Mouse (Mus musculus) thymus, adult 2 months (tissue): ENCODE data around the gene Mapkapk2. TPM values are rescaled to one million over a fixed set of nuclear protein-coding genes. Genes with fewer than 3 reads are reported as not detected.

Source experiments
- DNase-seq: peaks from one replicate; pipeline ENCODE4 v3.0.0; 2021
- H3K27ac ChIP-seq: fragments of 200-500 bp; 2 replicates; pipeline ENCODE4 v1.5.1; 2012; ENCODE audit warnings: low read length, control low read depth; ENCODE audit not compliant: control insufficient read depth, insufficient read depth
- H3K27me3 ChIP-seq: fragments of 200-500 bp; 2 replicates; pipeline ENCODE4 v1.6.1; 2012; ENCODE audit warnings: mild to moderate bottlenecking, low read length, moderate library complexity, mixed read lengths; ENCODE audit not compliant: control insufficient read depth, insufficient read depth
- H3K36me3 ChIP-seq: fragments of 200-500 bp; 2 replicates; pipeline ENCODE4 v1.6.1; 2012; ENCODE audit warnings: mild to moderate bottlenecking, low read length, moderate library complexity; ENCODE audit not compliant: control insufficient read depth, insufficient read depth
- H3K4me1 ChIP-seq: fragments of 200-500 bp; replicated peaks from 2 replicates; pipeline ENCODE4 v1.6.1; 2012; ENCODE audit warnings: low read length; ENCODE audit not compliant: control insufficient read depth, insufficient read depth
- H3K4me3 ChIP-seq: fragments of 200-500 bp; 2 replicates; pipeline ENCODE4 v1.5.1; 2012; ENCODE audit warnings: mild to moderate bottlenecking, low read length, control low read depth, moderate library complexity; ENCODE audit not compliant: control insufficient read depth, insufficient read depth
- CTCF ChIP-seq: fragments of 200-500 bp; IDR thresholded peaks from 2 replicates; pipeline ENCODE4 v1.5.1; 2012; ENCODE audit warnings: mild to moderate bottlenecking, control low read depth, low read length, moderate library complexity, borderline replicate concordance; ENCODE audit not compliant: control insufficient read depth, poor library complexity, insufficient read depth; ENCODE audit errors: extremely low read depth
- POLR2A ChIP-seq: fragments of 200-500 bp; IDR thresholded peaks from 2 replicates; pipeline ENCODE4 v1.6.1; 2012; ENCODE audit warnings: mild to moderate bottlenecking, low read length, control low read depth, moderate library complexity; ENCODE audit not compliant: control insufficient read depth, poor library complexity, insufficient read depth; ENCODE audit errors: extremely low read depth
- WGBS: fragments of 180-500 bp; shearing (Covaris S2); methylation state at CpG from one replicate; pipeline ENCODE4 v1.1.7; 2018; 5-methylcytosine and 5-hydroxymethylcytosine counted together
- polyA plus RNA-seq: library from polyadenylated mRNA; depleted of rRNA; stranded (reverse); fragments of >200 nt; gene quantifications from 2 replicates; pipeline ENCODE4 v1.2.3, GENCODE M21; 2012

Gene Mapkapk2
- polyA plus RNA-seq, 1 experiment, result 69.6 TPM

DNA sequence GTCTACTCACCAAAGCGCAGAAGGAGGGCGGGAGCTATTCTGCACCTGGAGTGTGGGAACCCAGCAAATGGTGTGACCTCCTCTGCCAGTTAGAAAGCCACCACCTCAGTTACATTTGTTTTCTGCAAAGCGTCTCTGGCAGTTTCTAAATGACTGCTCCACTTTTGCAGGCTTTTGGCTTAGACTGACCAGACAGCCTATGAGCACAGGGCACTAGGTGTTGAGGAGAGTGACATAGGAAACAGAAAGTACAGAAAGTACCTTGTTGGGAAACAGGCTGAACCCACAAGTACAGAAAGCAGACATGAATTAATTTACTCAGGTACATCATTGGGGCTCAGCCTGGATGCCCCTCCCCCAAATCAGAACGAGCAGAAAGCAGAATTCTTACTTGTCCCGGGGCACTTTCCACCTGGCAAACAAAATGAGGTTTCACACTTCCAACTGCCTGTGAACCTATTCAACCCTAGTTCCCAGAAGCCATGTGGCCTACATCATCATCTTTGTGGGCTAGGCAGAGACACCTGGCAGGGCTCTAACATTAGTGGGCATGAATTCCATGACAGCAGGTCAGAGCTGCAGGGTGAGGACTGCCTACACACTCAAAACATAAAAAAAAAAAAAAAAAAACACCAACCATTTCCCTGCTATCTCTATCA, 74.9 kb downstream of the Mapkapk2 start:
- Histone ChIP-seq H3K36me3 (no peaks in the 10 kb centered on the region), H3K4me1 (peaks cover 9% of the 10 kb centered on the region), H3K27me3 (no peaks in the 10 kb centered on the region; the same call in 1 of the 2 replicates), H3K4me3 (no peak overlapping the region), H3K27ac (no peak overlapping the region)
- TF ChIP-seq POLR2A (no peak), CTCF (no peak)
- peak; percentile 18 for DNase-seq
- WGBS, result 12% methylated on average over 5 of the region's 5 CpGs

GRCm38 (mm10) chr1:131021900-131022590, 75.6 kb downstream of the Mapkapk2 start:
- H3K4me1 ChIP-seq, result peaks cover 9% of the 10 kb centered on the region
- H3K36me3 ChIP-seq, result no peaks in the 10 kb centered on the region
- 68% methylated on average over 11 of the region's 11 CpGs for WGBS
- no peak overlapping the region for H3K27ac ChIP-seq
- H3K4me3 ChIP-seq, result no peak overlapping the region
- DNase-seq, result no peak
- H3K27me3 ChIP-seq, result no peaks in the 10 kb centered on the region; the same call in 1 of the 2 replicates
- TF ChIP-seq POLR2A (no peak), CTCF (no peak)

DNA sequence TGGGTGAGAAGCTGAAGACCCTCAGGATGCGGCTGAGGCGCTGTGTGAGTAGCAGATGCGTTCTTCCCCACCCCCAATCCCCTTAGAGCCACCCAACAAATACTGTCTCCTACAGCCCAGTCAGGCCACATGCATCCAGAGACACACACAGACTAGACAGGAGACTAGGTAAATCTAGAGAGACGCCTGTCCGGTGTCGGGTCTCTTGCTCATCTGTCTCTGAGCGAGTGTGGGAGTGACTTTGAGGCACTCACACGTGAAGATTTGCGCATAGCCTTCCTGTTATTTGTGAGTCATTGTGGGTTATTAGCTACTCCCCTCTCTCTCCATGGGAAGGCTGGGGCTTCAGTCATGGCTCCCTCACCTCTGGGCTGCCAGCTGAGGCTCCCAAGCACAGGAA, 76.2 kb downstream of the Mapkapk2 start:
- Histone ChIP-seq H3K4me3 (no peak overlapping the region), H3K27me3 (no peaks in the 10 kb centered on the region; the same call in 1 of the 2 replicates), H3K36me3 (no peaks in the 10 kb centered on the region), H3K27ac (no peak overlapping the region), H3K4me1 (peaks cover 9% of the 10 kb centered on the region)
- TF ChIP-seq POLR2A (no peak), CTCF (no peak)
- no peak for DNase-seq
- WGBS, result 57% methylated on average over 9 of the region's 9 CpGs

GRCm38 (mm10) chr1:131020425-131021310, 77.0 kb downstream of the Mapkapk2 start:
- H3K4me1 ChIP-seq, result peaks cover 6% of the 10 kb centered on the region
- H3K27me3 ChIP-seq, result no peaks in the 10 kb centered on the region; the same call in 1 of the 2 replicates
- 36% methylated on average over 12 of the region's 12 CpGs for WGBS
- TF ChIP-seq CTCF (no peak), POLR2A (no peak)
- no peak overlapping the region for H3K4me3 ChIP-seq
- no peaks in the 10 kb centered on the region for H3K36me3 ChIP-seq
- H3K27ac ChIP-seq, result no peak overlapping the region
- DNase-seq, result no peak

DNA sequence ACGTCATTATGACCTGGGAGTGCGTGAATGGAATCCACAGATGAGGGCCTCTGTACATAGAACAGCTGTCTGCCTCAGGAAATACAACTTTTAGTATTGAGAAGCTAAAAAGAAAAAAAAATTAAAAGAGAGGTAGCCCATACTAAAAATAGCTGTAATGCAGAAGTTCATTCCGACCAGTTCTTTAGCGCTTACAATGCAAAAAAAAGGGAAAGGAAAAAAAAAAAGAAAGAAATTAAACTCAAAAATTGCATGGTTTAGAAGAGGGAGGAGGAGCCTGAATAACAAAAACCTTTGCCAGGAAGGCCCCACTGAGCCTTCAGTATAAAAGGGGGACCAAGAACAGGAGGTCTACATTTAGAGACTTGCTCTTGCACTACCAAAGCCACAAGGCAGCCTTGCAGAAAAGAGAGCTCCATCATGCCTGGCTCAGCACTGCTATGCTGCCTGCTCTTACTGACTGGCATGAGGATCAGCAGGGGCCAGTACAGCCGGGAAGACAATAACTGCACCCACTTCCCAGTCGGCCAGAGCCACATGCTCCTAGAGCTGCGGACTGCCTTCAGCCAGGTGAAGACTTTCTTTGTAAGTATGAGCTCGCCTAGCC, 78.0 kb downstream of the Mapkapk2 start, which contains the start of gene Il10:
Il10 (plus strand) TSS at position 354 of the 607 bp plus-strand sequence.
- WGBS, result 36% methylated on average over 8 of the region's 8 CpGs
- no peak for TF ChIP-seq CTCF
- no peak for TF ChIP-seq POLR2A
- no peak within 1 kb of the TSS for H3K4me3 ChIP-seq
- no peak for DNase-seq
- H3K4me1 ChIP-seq, result peaks cover 3% of the 10 kb centered on the region
- no peaks in the 10 kb centered on the region for H3K36me3 ChIP-seq
- H3K27ac ChIP-seq, result no peak within 1 kb of the TSS
- H3K27me3 ChIP-seq, result no peaks in the 10 kb centered on the region; the same call in 1 of the 2 replicates
